Mouse (Mus musculus) kidney, postnatal 0 days (tissue): ENCODE results near the gene Sgms1. TPM values are rescaled to one million over a fixed set of nuclear protein-coding genes. Genes with fewer than 3 reads are reported as not detected.

Experiments used
- ATAC-seq: fragments of 200-750 bp; cut with Nextera tagmentation; replicated peaks from 2 replicates; pipeline ENCODE4 v1.8.0; 2017; ENCODE audit warnings: low read depth, moderate number of reproducible peaks, moderate TSS enrichment, moderate library complexity; ENCODE audit not compliant: low FRiP score
- DNase-seq: peaks from one replicate; pipeline ENCODE4 v3.0.0-alpha.2; 2016; ENCODE audit warnings: low spot score
- H3K27ac ChIP-seq: fragments of 300-500 bp; sonication (generic); 2 replicates; pipeline ENCODE4 v1.5.1; 2014; ENCODE audit warnings: mild to moderate bottlenecking
- H3K27me3 ChIP-seq: fragments of 300-500 bp; sonication (generic); 2 replicates; pipeline ENCODE4 v1.6.1; 2014; ENCODE audit warnings: low read length, mixed read lengths; ENCODE audit not compliant: insufficient read depth
- H3K36me3 ChIP-seq: fragments of 300-500 bp; sonication (generic); 2 replicates; pipeline ENCODE4 v1.6.1; 2014; ENCODE audit warnings: low read length, mixed read lengths; ENCODE audit not compliant: insufficient read depth
- H3K4me1 ChIP-seq: fragments of 300-500 bp; sonication (generic); replicated peaks from 2 replicates; pipeline ENCODE4 v1.6.1; 2014; ENCODE audit warnings: antibody characterized with exemption, low read length, mixed read lengths; ENCODE audit not compliant: insufficient read depth
- H3K4me2 ChIP-seq: fragments of 300-500 bp; sonication (generic); 2 replicates; pipeline ENCODE4 v1.6.1; 2014; ENCODE audit warnings: mild to moderate bottlenecking, low read length, moderate library complexity, mixed read lengths
- H3K4me3 ChIP-seq: fragments of 300-500 bp; sonication (generic); replicated peaks from 2 replicates; pipeline ENCODE4 v1.5.1; 2014; ENCODE audit warnings: low read depth, low read length
- H3K9ac ChIP-seq: fragments of 300-500 bp; sonication (generic); 2 replicates; pipeline ENCODE4 v1.6.1; 2014; ENCODE audit warnings: low read depth, low read length
- H3K9me3 ChIP-seq: fragments of 300-500 bp; sonication (generic); replicated peaks from 2 replicates; pipeline ENCODE4 v1.6.1; 2016; ENCODE audit warnings: low read length, inconsistent platforms, mixed read lengths
- CTCF ChIP-seq: IDR thresholded peaks from 2 replicates; pipeline ENCODE4 v1.5.1; 2016; ENCODE audit warnings: antibody characterized with exemption, low read depth, mild to moderate bottlenecking, moderate library complexity
- WGBS: fragments of 180-500 bp; shearing (Covaris S2); extraction: QIAGEN DNeasy Blood & Tissue Kit; methylation state at CpG from one replicate; pipeline ENCODE4 v1.1.7; 2014; 5-methylcytosine and 5-hydroxymethylcytosine counted together
- polyA plus RNA-seq: library from polyadenylated mRNA; unstranded; fragments of >200 nt; fragmentation: Nextera tagmentation; extraction: Ambion mirVana; gene quantifications from 2 replicates; pipeline ENCODE4 v1.2.1, GENCODE M21; 2015

Sgms1 gene
- polyA plus RNA-seq, 1 experiment from 2014 or later: 42.4 TPM

GRCm38 (mm10) chr19:32178161-32178560 lies 211.4 kb downstream of the Sgms1 start:
- no peak for DNase-seq
- no peak overlapping the region for H3K4me3 ChIP-seq
- H3K9ac ChIP-seq: no peak overlapping the region
- H3K27me3 ChIP-seq: no peaks in the 10 kb centered on the region
- 88% methylated on average over 2 of the region's 2 CpGs for WGBS
- no peaks in the 10 kb centered on the region for H3K9me3 ChIP-seq
- no peak for ATAC-seq
- H3K4me2 ChIP-seq: no peak overlapping the region
- H3K27ac ChIP-seq: no peak overlapping the region
- H3K4me1 ChIP-seq: peaks cover 37% of the 10 kb centered on the region
- no peaks in the 10 kb centered on the region for H3K36me3 ChIP-seq
- TF ChIP-seq CTCF: no peak

DNA sequence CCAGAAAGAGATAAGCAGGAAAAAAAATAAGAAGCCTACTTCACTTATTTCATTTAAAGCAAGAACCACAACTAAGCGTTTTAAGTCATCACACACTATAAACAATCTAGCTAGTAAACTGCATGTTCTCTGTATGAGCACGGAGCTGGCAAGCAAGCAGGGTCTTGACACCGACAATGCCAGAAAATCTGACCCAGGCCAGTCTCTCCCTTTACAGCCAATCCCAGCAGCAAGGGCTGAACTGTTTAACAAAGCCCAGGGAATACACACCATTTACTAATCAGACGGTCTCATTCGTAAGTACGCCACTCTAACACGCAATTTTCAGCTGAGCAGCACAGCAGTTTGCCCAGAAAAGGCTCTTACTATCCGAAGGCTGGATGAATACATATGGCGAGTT lies 213.1 kb downstream of the Sgms1 start:
- Histone ChIP-seq H3K27ac (no peak overlapping the region), H3K4me2 (no peak overlapping the region), H3K9me3 (no peaks in the 10 kb centered on the region), H3K4me3 (no peak overlapping the region), H3K9ac (no peak overlapping the region), H3K4me1 (peaks cover 29% of the 10 kb centered on the region), H3K36me3 (no peaks in the 10 kb centered on the region), H3K27me3 (no peaks in the 10 kb centered on the region)
- no peak for DNase-seq
- WGBS: 85% methylated on average over 9 of the region's 9 CpGs
- no peak for ATAC-seq
- TF ChIP-seq CTCF: no peak

- DNase-seq: no peak
- H3K4me2 ChIP-seq: no peak overlapping the region
- no peaks in the 10 kb centered on the region for H3K9me3 ChIP-seq
- H3K27me3 ChIP-seq: no peaks in the 10 kb centered on the region
- H3K27ac ChIP-seq: no peak overlapping the region
- no peaks in the 10 kb centered on the region for H3K36me3 ChIP-seq
- ATAC-seq: no peak
- no peak overlapping the region for H3K9ac ChIP-seq
- H3K4me3 ChIP-seq: no peak overlapping the region
- TF ChIP-seq CTCF: no peak
- H3K4me1 ChIP-seq: peaks cover 25% of the 10 kb centered on the region
- WGBS: 94% methylated on average over 4 of the region's 4 CpGs
Observed at GRCm38 (mm10) chr19:32175991-32176390, 213.5 kb downstream of the Sgms1 start.

- H3K4me2 ChIP-seq: no peak overlapping the region
- no peaks in the 10 kb centered on the region for H3K36me3 ChIP-seq
- no peak overlapping the region for H3K27ac ChIP-seq
- ATAC-seq: no peak
- WGBS: 96% methylated on average over 7 of the region's 7 CpGs
- no peak for TF ChIP-seq CTCF
- no peaks in the 10 kb centered on the region for H3K9me3 ChIP-seq
- no peak overlapping the region for H3K9ac ChIP-seq
- H3K4me3 ChIP-seq: no peak overlapping the region
- DNase-seq: no peak
- H3K4me1 ChIP-seq: peaks cover 17% of the 10 kb centered on the region
- no peaks in the 10 kb centered on the region for H3K27me3 ChIP-seq
Observed at GRCm38 (mm10) chr19:32175013-32175412, 214.5 kb downstream of the Sgms1 start.

GRCm38 (mm10) chr19:32174561-32174960 lies 215.0 kb downstream of the Sgms1 start:
- H3K9ac ChIP-seq: no peak overlapping the region
- H3K4me3 ChIP-seq: no peak overlapping the region
- H3K27ac ChIP-seq: no peak overlapping the region
- no peaks in the 10 kb centered on the region for H3K9me3 ChIP-seq
- ATAC-seq (no peak), DNase-seq (no peak)
- H3K4me1 ChIP-seq: peaks cover 12% of the 10 kb centered on the region
- WGBS: 82% methylated on average over 5 of the region's 5 CpGs
- no peaks in the 10 kb centered on the region for H3K27me3 ChIP-seq
- H3K4me2 ChIP-seq: no peak overlapping the region
- no peak for TF ChIP-seq CTCF
- no peaks in the 10 kb centered on the region for H3K36me3 ChIP-seq

GRCm38 (mm10) chr19:32173522-32174184 lies 215.9 kb downstream of the Sgms1 start:
- no peak for TF ChIP-seq CTCF
- H3K4me1 ChIP-seq: 0 out of 2 replicates have a peak, but pooled peaks cover 3% of the 10 kb centered on the region
- no peak overlapping the region for H3K4me2 ChIP-seq
- no peaks in the 10 kb centered on the region for H3K9me3 ChIP-seq
- no peak overlapping the region for H3K4me3 ChIP-seq
- H3K9ac ChIP-seq: no peak overlapping the region
- H3K27me3 ChIP-seq: no peaks in the 10 kb centered on the region
- no peak for DNase-seq
- ATAC-seq: no peak
- no peak overlapping the region for H3K27ac ChIP-seq
- 67% methylated on average over 6 of the region's 6 CpGs for WGBS
- no peaks in the 10 kb centered on the region for H3K36me3 ChIP-seq

GRCm38 (mm10) chr19:32172511-32172981 lies 217.0 kb downstream of the Sgms1 start:
- no peak for TF ChIP-seq CTCF
- no peak for ATAC-seq
- no peak for DNase-seq
- Histone ChIP-seq H3K4me2 (no peak overlapping the region), H3K27ac (no peak overlapping the region), H3K4me3 (no peak overlapping the region), H3K4me1 (0 out of 2 replicates have a peak, but pooled peaks cover 2% of the 10 kb centered on the region), H3K36me3 (no peaks in the 10 kb centered on the region), H3K9me3 (no peaks in the 10 kb centered on the region), H3K9ac (no peak overlapping the region), H3K27me3 (no peaks in the 10 kb centered on the region)
- 82% methylated on average over 5 of the region's 5 CpGs for WGBS
